Mouse (Mus musculus): Measurements from ENCODE around the gene Atp5l. TPM values are rescaled to one million over a fixed set of nuclear protein-coding genes. Genes with fewer than 3 reads are reported as not detected.

Atp5l gene
- polyA plus RNA-seq, 1 experiment, result 150 TPM

DNA sequence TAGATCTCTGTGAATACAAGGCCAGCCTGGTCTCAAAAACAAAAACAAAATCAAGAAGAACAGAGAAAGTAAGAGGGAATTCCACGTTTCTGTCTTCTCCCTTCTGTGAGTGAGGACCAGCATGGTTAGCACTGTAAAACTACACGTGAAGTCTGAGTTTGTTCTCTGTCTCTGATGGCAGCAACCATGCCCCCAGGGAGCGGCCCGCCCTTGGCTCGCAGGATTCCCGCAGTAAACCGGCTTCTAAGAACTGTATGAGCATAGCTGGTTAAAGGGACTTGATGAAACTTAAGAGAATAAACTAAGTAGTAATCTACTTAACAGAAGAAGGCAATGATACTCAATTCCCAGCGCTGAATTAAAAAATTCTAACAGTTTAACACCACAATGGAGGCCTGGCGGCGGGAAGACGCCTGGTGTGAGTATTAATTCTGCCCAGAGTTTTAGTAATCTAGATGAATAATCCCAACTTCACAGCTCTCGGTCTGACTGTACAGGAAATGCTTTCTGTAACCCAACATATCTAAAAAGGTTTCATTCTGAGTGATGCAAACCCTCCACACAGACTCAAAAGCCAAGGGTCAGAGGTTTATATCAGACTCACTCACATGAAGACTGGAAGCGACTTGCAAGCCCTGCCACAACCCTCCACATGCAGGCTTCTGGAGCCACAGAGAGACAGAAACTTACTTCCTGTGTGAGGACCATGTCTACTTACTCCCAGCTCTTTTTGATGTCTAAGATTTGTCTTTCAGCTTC lies 52.0 kb downstream of the Atp5l start:
- 74% methylated on average over 13 of the region's 13 CpGs for WGBS
- TF ChIP-seq CTCF (IDR thresholded peaks at IDR 0.05; ENCODE audit: insufficient read depth, low read length) (no peak), POLR2A (IDR thresholded peaks at IDR 0.05; ENCODE audit: borderline replicate concordance, extremely low read depth, low read depth, low read length) (no peak)
- DNase-seq, result no peak
- Histone ChIP-seq H3K4me1 (ENCODE audit: control insufficient read depth, insufficient read depth, low read length) (peaks cover 17% of the 10 kb centered on the region), H3K4me3 (replicated peaks; ENCODE audit: extremely low read depth, low read depth, low read length) (no peak overlapping the region)

DNA sequence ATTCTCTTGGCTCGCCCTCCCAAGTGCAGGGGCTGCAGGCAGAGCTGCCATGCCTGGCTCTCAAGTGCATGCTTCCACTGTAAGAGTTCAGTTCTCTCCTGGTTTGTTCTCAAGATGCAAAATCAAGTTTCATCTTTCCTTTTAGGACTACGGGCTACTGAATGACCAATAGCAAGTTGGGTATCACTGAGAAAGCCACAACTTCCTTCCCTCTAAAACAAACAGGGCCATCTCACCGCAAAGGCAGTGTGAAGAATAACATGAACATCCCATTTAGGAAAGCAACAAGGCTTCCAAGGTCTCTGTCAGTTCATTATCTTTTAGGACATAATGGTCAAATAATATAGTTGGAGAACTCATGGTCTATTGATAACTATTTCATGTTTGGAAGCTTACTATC lies 52.9 kb downstream of the Atp5l start:
- Histone ChIP-seq H3K4me3 (replicated peaks; ENCODE audit: extremely low read depth, low read depth, low read length) (no peak overlapping the region), H3K4me1 (ENCODE audit: control insufficient read depth, insufficient read depth, low read length) (peaks cover 17% of the 10 kb centered on the region)
- DNase-seq, result no peak
- TF ChIP-seq CTCF (IDR thresholded peaks at IDR 0.05; ENCODE audit: insufficient read depth, low read length) (no peak), POLR2A (IDR thresholded peaks at IDR 0.05; ENCODE audit: borderline replicate concordance, extremely low read depth, low read depth, low read length) (no peak)
- WGBS, result 44% methylated on average over 3 of the region's 3 CpGs

DNA sequence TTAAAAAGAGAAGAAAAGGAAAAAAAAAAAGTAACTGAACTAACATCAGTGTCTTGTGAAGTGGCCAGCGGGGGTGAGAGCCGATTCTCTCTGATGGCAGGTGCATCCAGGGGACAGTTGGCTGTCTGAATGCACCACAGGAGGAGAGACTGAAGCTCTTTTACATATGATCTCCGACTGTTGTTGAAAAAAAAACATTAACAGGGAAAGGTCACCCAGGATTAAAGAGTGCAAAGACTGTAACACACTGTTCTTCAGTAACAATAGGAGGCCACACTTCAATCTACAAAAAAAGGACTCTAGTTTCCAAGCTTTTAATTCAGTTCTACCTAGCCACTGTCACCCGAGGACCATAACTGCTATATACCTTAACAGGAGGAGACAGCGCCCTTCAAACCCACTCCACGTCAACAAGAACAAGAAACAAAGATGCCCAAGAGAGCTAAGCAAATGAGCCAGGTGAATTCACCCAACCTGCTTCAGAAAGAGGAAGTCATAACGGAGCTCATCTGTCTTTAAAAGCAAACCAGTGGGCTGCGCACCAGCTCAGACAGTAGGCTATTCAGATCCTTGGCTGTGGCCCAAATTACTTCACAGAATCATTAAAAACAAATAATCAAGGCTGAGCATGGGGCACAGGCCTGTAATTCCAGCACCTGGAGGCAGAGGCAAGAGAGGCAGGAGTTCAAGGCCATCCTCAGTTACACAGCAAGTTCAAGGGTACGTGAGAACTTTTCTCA lies 53.9 kb downstream of the Atp5l start:
- Histone ChIP-seq H3K4me1 (ENCODE audit: control insufficient read depth, insufficient read depth, low read length) (peaks cover 17% of the 10 kb centered on the region), H3K4me3 (replicated peaks; ENCODE audit: extremely low read depth, low read depth, low read length) (no peak overlapping the region)
- WGBS, result 45% methylated on average over 9 of the region's 9 CpGs
- no peak for TF ChIP-seq CTCF (IDR thresholded peaks at IDR 0.05; ENCODE audit: insufficient read depth, low read length)
- no peak for TF ChIP-seq POLR2A (IDR thresholded peaks at IDR 0.05; ENCODE audit: borderline replicate concordance, extremely low read depth, low read depth, low read length)
- DNase-seq, result no peak

Other genes starting within 250 kb of the Atp5l start
- not detected in 2 replicates for gene Treh, start 247.5 kb downstream of the Atp5l start, polyA plus RNA-seq (2012; rRNA removed)
- 87.6 and 93.5 TPM in 2 replicates for gene Phldb1, start 185.5 kb downstream of the Atp5l start, polyA plus RNA-seq (2012; rRNA removed)
- gene Arcn1, start 152.9 kb downstream of the Atp5l start, polyA plus RNA-seq (2012; rRNA removed), result 26.6 and 40.8 TPM in 2 replicates
- gene Ift46, start 152.8 kb downstream of the Atp5l start, polyA plus RNA-seq (2012; rRNA removed), result 38.9 and 67.5 TPM in 2 replicates
- 3.7 and 5.1 TPM in 2 replicates for gene Tmem25, start 121.4 kb downstream of the Atp5l start, polyA plus RNA-seq (2012; rRNA removed)
- 17.6 and 19.8 TPM in 2 replicates for gene Ttc36, start 117.7 kb downstream of the Atp5l start, polyA plus RNA-seq (2012; rRNA removed)
- 18.8 and 22.6 TPM in 2 replicates for gene Kmt2a, start 39.4 kb downstream of the Atp5l start, polyA plus RNA-seq (2012; rRNA removed)
- gene Ube4a, start 44.9 kb upstream of the Atp5l start, polyA plus RNA-seq (2012; rRNA removed), result 7.3 and 13.6 TPM in 2 replicates
- 1.3 and 2.3 TPM in 2 replicates for gene Cd3g, start 59.7 kb upstream of the Atp5l start, polyA plus RNA-seq (2012; rRNA removed)
- gene Cd3d, start 61.0 kb upstream of the Atp5l start, polyA plus RNA-seq (2012; rRNA removed), result 1.6 and 2.0 TPM in 2 replicates
- gene Cd3e, start 88.9 kb upstream of the Atp5l start, polyA plus RNA-seq (2012; rRNA removed), result 3.0 and 4.8 TPM in 2 replicates
- gene Mpzl2, start 119.1 kb upstream of the Atp5l start, polyA plus RNA-seq (2012; rRNA removed), result 3.3 and 8.6 TPM in 2 replicates
- 1.2 and 10.7 TPM in 2 replicates for gene Mpzl3, start 134.4 kb upstream of the Atp5l start, polyA plus RNA-seq (2012; rRNA removed)
- 0.69 and 1.3 TPM in 2 replicates for gene Jaml, start 158.4 kb upstream of the Atp5l start, polyA plus RNA-seq (2012; rRNA removed)
- gene Scn2b, start 197.0 kb upstream of the Atp5l start, polyA plus RNA-seq (2012; rRNA removed), result 0.38 and 0.39 TPM in 2 replicates
- gene Scn4b, start 217.7 kb upstream of the Atp5l start, polyA plus RNA-seq (2012; rRNA removed), result 0.34 and 1.0 TPM in 2 replicates

Measured in lung, adult 2 months (tissue).